Mouse (Mus musculus) small intestine, adult 2 months (tissue): ENCODE measurements around the gene Slain1.

Source experiments
- CTCF ChIP-seq: fragments of 200-500 bp; IDR thresholded peaks from 2 replicates; pipeline ENCODE4 v1.5.1; 2012; ENCODE audit warnings: low read depth, mild to moderate bottlenecking, control low read depth, inconsistent platforms, low read length, moderate library complexity, mixed read lengths; ENCODE audit not compliant: insufficient replicate concordance, insufficient read length; ENCODE audit errors: extremely low read depth
- POLR2A ChIP-seq: fragments of 200-500 bp; IDR thresholded peaks from 2 replicates; pipeline ENCODE4 v1.6.1; 2012; ENCODE audit warnings: low read depth, mild to moderate bottlenecking, control low read depth, inconsistent platforms, low read length, moderate library complexity

- TF ChIP-seq POLR2A (no peak), CTCF (no peak)
These were observed 78.5 kb downstream of the Slain1 start for GRCm38 (mm10) chr14:103728506-103728905.
